Mouse (Mus musculus): ENCODE measurements around the gene Mmrn2.

Mmrn2 gene

DNA sequence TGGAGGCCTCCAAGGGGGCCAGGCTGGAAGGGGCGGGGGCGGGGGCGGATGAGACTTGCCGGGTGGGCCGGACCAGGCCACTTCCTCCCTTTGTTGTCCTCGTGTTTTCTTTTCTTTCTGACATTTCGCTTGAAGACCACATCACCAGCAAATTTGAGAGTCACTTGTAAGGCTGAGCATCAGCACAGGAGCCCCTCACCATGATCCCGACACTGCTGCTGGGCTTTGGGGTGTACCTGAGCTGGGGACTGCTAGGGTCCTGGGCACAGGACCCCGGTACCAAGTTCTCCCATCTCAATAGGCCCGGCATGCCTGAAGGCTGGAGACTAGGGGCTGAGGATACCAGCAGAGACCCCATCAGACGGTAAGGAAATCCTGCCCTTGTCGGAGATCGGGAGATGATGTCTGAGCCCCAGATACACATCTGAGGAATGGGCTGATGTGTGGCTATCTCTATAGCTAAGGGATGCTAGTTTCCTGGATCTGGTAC lies at the start of gene Mmrn2:
TSS of gene Mmrn2 (plus strand) at position 51 of the 490 bp plus-strand sequence.
- DNase-seq (ENCODE audit: low read depth, low spot score) = no peak

DNA sequence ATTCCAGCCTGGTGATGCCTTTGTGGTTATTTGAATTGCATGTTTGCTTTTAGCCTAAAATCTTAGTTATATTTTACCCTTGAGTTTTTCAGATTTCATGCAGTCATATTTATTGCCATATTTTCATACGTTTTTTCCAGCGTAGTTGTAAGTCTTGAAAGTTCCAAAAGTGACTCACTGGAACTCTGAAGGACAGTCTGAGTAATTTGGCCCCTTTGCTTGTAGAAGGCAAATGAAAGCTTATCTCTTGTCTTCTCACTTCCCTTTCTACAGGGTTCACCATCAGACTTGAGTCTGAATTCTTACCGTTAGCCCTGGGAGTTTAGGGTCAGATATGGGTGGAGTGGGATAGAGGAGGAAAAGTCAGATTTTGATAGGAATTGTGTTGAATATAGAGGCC lies 48.7 kb upstream of the Mmrn2 start:
- no peak for DNase-seq (ENCODE audit: low read depth, low spot score)

DNA sequence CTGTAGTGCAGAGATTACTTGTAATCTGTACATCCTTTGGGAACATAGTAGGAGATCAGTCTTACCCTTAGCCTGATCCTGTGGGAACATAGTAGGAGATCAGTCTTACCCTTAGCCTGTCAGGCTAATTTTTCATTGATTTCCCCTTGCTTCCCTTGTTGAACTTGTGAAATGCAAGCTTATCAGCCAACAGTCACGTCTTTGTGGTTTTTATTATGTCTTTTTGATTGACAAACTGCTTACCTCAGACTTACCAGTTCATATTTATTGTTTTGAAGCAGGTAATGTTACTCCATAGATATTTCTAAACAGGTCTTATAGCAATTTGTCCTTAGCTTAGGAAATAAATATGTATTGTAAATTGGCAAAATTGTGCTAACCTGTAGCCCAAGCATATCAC lies 47.6 kb upstream of the Mmrn2 start:
- DNase-seq (ENCODE audit: low read depth, low spot score) = no peak

DNA sequence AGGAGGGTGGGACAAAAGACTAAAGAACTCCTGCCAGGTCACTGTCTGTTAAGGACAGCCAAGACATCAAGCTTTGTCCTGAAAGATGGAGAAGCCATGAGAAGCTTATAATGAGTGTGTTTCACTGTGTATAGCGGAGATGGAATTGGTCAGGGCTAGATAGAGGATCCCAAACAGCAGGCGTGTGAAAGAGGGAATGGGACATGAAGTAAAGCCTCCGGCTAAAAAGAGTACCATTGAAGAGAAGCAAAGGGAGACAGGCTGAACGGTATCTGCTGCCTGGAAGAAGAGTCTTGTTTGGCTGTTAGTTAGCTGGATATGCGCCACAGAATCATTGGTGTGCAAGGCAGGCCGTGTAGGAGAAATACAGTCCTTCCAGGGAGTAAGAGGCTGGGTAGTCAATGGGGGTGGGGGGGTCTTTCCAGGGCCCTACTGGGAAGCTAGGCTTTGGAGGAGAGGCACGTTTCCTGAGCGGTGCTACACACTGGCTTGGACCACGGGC lies 44.6 kb upstream of the Mmrn2 start:
- DNase-seq (ENCODE audit: low read depth, low spot score) = no peak

DNA sequence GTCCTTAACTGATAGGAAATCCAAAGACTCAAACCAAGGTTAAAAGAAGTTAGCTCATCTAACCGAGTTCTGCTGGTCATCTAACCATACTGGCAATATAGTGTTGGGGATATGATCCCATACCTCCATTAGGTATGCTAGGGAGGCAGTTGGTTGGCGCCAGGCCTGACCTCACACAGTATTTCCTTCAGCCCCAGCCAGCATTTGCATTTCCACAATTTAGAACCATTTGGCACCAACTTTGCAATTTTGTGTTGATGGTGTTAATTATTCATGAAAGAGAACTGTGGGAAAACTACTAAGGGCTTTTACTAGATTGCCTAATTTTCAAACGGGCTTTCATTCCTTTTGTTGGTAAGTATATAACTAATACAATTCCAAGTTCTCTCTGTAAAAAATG lies 43.4 kb upstream of the Mmrn2 start:
- DNase-seq (ENCODE audit: low read depth, low spot score) = no peak

DNA sequence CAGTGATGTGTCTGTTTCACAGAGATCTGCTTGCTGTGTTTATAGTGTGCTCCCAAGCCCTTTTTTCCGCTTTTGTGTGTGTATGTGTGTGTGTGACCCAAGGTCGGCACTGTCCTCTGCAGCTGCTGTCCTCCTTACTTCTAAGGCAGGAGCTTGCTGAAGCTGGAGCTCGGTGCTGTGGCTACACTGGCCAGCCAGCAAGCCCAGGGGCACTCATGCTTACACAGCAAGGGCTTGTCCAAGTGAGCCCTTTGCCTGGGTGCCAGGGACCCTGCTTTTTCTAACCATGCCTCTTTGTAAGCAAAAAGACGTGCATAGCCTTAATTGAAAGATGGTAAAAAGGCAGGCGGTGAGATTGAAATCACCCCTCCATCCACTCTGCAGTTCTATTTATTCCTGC lies 42.8 kb upstream of the Mmrn2 start:
- no peak for DNase-seq (ENCODE audit: low read depth, low spot score)

DNA sequence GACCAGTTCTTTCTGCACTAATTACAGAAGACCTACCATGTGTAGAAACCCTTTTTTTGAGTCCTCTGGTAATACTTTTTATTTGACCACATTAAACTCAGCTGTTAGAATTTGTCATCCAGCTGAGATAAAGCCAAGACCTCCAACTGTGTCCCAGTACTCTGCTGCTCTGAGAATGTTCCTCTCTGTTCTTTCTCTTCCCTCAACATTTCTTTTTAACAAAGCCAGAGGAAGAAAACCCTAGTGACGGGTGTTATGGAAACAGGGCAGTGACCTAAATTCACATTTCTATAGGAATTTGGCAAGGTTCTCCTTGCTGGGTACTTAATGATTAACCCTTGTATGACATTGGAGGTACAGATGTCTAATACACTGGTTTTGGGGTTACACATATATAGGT lies 35.8 kb upstream of the Mmrn2 start:
- DNase-seq (ENCODE audit: low read depth, low spot score) = no peak

DNA sequence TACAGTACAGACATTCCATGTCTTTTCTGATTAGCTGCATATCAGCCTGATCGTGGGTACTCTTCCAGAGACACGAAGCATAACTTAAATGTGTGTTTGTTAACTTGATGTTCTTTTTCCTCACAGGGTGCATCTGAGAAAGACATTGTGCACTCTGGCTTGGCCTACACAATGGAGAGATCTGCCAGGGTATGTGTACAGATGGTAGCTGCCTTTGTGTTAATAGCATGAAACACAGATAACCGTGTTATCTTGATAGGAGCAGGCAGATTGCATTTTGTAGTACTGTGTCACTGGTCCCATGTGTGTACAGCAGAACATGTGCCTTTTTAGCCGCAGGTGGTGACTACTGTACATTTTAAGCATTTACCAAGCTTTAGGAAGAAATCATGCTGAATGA lies 33.3 kb upstream of the Mmrn2 start:
- DNase-seq (ENCODE audit: low read depth, low spot score) = no peak

DNA sequence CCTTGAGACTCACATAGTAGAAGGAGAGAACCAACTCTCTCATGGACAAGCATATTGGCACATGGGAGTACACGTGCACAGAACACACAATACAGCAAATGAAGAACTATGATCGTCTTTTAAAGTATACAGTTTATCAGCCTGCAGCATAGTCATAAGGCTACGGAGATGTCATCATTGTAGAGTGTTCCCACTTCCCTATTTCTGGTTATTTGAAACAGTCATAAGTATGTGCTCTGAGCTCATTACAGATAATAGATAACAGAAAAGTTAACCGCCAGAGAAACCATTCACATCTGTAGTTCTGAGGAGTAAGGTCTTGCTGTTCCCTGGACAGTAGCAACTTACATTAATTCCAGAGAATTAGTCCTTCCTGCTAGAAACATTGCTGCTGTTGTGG lies 32.2 kb upstream of the Mmrn2 start:
- DNase-seq (ENCODE audit: low read depth, low spot score) = no peak

DNA sequence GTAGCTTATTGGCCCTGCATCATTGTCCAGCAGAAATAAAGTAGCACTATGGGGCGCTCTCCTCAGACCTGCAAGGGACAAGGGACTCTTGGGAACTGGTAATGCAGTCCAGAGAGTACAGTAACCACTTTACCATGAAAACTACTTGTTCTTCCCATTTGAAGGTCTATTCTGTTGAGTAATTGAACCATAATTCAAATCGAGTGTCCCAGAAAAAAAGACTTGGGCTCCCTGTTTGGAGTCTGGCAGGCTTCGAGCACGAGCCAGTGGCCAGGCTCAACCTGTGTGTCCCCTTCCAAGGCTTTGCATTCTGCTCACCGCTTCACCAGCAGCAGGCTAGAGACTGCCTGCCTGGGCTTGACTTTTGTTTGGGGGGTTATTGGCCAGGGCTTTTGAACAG lies 30.9 kb upstream of the Mmrn2 start:
- no peak for DNase-seq (ENCODE audit: low read depth, low spot score)

DNA sequence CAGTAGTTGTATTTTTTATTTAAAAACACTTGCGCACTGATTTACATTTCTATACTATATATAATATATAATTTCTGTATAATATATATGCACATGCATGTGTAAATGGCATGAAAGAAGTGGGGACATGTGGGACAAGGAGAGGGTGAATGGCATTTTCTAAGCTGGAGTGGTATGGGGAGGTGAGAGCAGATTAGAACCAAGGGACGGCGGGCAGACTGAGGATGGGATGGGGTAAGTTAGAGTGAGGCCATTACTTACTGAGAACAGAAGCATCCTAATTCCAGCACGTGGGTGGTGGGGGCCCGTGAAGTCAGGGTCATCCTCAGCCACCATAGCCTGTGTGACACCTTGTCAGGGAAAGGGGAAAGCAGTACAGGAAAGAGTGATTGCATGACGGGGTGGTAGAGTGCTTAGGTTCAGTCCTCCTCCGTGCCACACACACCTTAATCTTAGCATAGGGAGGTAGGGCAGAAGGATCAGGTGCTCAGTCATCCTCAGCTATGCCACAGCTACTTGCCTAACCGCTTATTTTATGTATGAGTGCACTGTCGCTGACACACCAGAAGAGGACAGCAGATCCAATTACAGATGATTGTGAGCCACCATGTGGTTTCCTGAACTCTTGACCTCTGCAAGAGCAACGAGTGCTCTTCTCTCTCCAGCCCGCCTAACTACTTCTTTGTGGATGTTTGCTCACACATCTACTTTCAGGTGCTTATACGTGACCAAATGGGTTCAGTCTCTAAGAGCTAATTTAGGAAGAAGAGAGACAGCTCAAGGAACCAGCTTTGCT lies 29.3 kb upstream of the Mmrn2 start:
- DNase-seq (ENCODE audit: low read depth, low spot score) = peak; percentile 64

DNA sequence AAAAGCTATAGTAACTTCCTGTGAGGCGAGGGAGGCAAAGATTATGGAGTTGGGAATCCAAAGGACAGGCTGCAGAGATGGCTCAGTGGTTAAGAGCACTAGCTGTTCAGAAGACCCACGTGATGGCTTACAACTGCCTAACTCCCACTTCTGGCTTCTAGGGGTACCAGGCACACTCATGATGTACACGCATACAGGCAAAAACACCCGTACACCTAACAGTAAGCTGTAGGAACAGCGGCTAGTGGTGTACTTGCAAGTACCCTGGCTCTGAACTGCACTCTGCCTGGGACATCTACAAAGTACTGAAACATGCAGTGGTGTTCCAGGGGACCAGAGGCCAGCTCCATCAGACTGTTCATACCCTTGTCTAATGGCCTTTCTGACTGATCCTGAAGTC lies 28.2 kb upstream of the Mmrn2 start:
- DNase-seq (ENCODE audit: low read depth, low spot score) = no peak

DNA sequence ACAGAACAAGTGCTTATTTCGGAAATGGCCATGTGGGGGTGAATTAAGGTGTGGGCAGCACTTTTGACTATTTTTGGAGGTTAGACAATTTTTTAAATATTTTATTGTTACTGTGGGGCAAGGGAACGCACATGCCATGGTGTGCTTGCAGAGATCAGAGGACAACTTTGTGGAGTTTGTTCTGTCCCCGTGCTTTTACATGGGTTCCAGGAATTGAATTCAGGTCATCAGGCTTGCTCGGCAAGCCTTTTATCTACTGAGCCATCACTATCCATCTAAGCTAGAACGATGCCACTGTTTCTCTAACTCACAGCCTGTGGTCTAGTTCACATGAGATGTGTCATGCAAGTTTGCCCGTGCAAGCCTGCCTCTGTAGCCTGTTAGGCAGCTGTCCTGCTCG lies 27.0 kb upstream of the Mmrn2 start:
- no peak for DNase-seq (ENCODE audit: low read depth, low spot score)

DNA sequence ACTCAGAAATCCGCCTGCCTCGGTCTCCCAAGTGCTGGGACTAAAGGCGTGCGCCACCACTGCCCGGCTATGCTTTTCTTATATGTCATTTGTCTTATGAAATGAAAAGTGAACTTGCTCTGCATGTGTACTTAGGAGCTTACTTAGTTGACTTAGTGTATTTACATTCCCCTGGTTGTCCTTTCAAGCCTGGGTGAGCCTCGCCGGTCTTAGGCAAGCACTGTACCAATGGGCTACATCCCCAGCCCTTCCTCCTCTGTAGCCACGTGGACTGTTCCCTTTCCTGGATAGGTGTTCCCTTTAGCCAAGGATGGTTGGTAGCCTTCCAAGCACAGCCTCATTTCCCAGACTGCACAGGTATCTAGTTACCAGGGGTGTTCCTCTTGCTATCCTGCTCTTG lies 26.3 kb upstream of the Mmrn2 start:
- DNase-seq (ENCODE audit: low read depth, low spot score) = peak; percentile 82

DNA sequence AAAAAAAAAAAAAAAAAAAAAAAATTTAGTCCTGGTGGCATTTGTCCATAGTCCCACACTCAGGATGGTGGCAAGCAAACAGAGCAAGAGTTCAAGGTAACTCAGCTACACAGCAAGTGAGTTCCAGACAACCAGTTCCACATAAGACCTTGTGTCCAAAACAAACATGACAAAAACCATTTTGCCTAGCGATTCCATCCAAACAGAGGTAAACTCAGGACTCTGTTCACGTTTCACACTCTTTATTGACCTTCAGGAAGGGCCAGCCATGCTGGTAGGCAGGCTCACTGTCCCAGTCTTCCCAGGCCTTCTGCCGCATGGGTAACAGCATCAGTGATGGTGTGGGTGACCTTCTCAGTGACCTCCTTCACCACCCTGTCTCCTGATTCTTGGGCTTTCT lies 23.6 kb upstream of the Mmrn2 start:
- no peak for DNase-seq (ENCODE audit: low read depth, low spot score)

DNA sequence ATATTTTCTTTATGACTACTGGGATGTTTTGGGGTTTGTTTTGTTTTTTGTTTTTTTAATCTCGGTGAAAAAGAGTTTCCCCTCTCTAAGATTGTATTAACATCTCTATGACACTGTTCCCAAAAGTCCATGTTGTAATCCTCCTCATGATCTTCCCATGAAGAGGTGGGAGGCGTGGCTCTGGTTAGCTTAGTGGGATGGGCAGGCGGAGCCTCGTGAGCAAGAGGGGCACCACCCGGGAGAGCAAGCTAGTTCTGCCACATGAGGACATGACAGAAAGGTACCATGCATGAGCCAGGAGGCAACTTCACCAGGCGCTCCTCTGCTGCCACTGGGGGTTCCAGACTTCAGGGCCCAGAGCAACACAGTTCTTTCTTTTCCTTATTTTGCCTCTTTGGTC lies 22.7 kb upstream of the Mmrn2 start:
- peak; percentile 64 for DNase-seq (ENCODE audit: low read depth, low spot score)

DNA sequence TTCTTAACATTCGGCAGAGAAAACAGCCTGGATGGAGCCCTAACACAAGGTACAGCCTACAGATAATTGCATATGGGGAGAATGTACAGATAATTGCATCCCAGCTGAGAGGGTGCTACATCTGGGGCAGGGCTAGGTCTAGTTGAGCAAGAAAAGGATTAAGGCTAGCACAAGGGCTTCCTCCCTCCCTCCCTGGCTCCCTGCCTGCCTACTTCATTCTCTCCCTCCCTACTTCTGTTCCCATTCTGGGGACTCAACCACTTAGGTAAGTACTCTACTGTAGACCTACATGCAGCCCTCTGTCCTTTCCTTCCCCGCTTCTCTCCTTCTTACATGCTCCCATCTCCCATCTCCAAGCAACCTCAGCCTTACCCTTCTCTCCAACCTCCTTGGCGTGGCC lies 21.9 kb upstream of the Mmrn2 start:
- DNase-seq (ENCODE audit: low read depth, low spot score) = no peak

DNA sequence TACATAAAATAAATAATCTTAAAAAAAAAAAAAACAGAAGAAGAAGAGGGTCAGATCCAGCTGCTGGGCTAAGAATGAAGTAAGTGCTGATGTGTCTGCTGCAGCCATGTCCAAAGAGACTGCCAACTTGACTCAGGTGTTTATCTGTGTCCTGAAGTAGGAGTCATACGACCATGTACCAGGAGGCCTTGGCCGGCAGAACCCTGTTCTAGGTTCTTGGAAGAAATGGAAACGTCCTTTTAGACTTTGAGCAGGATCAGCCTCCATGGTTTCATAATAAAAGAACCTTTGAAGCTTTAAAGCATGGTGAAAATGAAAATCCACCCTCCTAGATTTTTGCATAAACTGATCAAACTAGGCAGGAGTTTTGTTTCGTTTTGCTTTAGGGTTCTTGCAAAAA lies 20.8 kb upstream of the Mmrn2 start:
- DNase-seq (ENCODE audit: low read depth, low spot score) = no peak

DNA sequence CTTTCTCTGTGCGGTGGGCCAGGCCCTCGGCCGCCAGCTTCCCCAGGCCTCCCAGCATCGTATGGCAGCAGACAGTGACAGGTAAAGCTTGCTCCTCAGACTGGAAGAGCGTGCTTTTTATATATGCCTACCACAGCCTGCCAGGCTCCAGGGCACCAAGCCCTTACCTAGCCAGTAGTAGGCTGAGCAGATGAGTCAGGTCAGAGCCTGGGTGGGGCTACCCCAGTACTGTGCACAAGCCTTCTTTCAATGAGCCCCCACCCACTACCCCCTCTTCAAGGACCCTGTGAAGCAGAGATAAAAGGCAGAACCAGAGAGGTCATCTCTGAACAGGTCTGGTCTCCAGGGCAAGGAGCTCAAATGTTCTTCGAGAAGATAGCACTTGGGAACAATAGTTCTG lies 20.0 kb upstream of the Mmrn2 start, which contains the start of gene Fam25c:
TSS of gene Fam25c (minus strand) at position 133 of the 400 bp plus-strand sequence.
- DNase-seq (ENCODE audit: low read depth, low spot score) = no peak

DNA sequence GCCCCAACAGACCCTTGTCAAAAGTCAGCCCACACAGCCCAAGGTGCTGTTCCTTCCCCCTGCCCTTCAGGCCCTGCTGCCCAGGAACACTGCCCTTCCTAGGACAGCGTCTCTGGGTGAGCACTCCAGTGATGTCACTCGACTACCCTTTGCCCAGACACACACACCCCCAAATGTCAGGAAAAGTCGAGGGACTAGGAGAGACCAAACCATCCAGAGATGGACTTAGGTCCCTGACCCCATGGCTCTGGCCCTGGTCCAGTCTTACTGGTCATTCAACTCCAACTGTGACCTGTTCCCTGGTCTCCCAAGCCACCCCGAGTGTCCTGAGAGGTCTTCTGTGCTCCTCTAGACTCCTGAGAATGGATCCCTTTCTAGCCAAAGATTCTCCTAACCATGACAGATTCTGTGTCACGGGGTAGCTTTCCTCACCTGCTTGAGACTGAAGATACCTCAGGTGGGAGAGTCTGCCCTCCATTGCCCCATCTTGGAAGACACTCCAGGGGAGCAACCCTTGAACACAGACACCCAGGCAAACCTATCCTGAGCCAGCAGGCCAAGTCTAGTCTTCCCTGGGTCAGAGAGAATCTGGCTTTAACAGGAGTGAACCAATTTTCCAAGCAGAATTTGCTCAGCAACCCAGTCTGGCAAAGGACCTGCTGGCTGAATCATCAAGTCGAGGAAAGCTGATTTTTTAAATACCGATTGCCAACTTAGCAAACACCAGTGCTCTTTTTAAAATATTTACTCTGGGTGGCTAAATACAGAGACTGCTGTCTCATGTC lies 17.4 kb upstream of the Mmrn2 start:
- DNase-seq (ENCODE audit: low read depth, low spot score) = no peak

DNA sequence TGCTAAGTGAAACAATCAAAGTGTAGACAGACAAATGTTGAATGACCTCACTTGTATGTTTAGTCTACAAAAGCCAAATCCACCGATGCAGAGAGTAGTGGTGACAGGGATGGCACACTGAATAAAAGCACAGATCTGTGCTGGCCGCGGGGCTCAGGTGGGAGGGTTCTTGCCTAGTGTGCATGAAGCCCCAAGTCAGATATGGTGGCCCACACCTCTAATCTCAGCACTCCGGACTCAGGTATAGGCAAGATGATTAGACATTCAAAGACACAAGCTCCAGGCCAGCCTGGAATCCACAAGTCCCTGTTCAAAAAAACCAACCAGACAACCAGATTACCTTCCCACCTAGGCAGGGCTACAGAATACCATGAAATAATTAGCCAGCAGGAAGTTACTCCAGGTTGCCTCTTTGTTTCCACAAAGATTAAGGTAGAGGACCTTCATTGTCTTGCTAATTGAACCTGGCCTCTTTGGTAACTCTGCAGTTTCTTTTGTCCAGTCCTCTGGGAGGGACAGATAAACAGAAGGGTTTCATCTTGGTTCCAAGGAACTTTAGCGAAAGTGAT lies 15.5 kb upstream of the Mmrn2 start:
- peak; percentile 99 for DNase-seq (ENCODE audit: low read depth, low spot score)

DNA sequence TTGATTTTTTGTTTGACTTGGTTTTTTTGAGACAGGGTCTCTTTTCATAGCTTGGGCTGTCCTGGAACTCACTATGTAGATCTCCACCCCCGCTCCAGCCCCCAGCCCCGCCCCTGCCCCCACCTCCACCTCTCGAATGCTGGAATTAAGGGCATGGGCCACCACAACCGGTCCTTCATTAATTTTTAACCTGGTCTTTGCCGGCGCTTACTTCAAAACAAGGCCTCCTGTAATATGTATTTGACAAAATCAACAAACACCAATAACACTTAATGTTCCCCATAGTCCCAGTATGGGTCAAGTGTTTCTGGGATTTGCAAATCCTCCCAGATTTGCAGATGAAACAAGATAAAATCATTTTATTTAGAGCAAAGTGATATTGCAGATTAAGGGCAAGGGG lies 15.0 kb upstream of the Mmrn2 start:
- no peak for DNase-seq (ENCODE audit: low read depth, low spot score)
